Mouse (Mus musculus) liver, embryonic 11.5 days (tissue): ENCODE data around the gene Rsbn1. TPM values are rescaled to one million over a fixed set of nuclear protein-coding genes. Genes with fewer than 3 reads are reported as not detected.
A peak's percentile ranks its signal among the peaks of the same experiment; 100 is the strongest.

Experiments
- ATAC-seq: fragments of 200-750 bp; cut with Nextera tagmentation; replicated peaks from 2 replicates; pipeline ENCODE4 v1.8.0; 2017; ENCODE audit warnings: moderate number of reproducible peaks, mild to moderate bottlenecking, moderate TSS enrichment, moderate library complexity; ENCODE audit not compliant: low FRiP score
- DNase-seq: peaks from one replicate; pipeline ENCODE4 v3.0.0-alpha.2; 2017; ENCODE audit warnings: low spot score
- H3K27ac ChIP-seq: fragments of 300-500 bp; sonication (generic); 2 replicates; pipeline ENCODE4 v1.5.1; 2014; ENCODE audit warnings: mild to moderate bottlenecking, low read depth, low read length, control low read depth
- H3K27me3 ChIP-seq: fragments of 300-500 bp; sonication (generic); replicated peaks from 2 replicates; pipeline ENCODE4 v1.6.1; 2014; ENCODE audit warnings: low read length, mixed read lengths; ENCODE audit not compliant: control insufficient read depth, insufficient read depth
- H3K36me3 ChIP-seq: fragments of 300-500 bp; sonication (generic); 2 replicates; pipeline ENCODE4 v1.6.1; 2014; ENCODE audit warnings: mild to moderate bottlenecking, low read length, moderate library complexity, mixed read lengths; ENCODE audit not compliant: control insufficient read depth, insufficient read depth
- H3K4me1 ChIP-seq: fragments of 300-500 bp; sonication (generic); replicated peaks from 2 replicates; pipeline ENCODE4 v1.6.1; 2014; ENCODE audit warnings: low read length, mixed read lengths; ENCODE audit not compliant: control insufficient read depth, insufficient read depth
- H3K4me2 ChIP-seq: fragments of 300-500 bp; sonication (generic); 2 replicates; pipeline ENCODE4 v1.6.1; 2014; ENCODE audit warnings: mild to moderate bottlenecking, control low read depth, moderate library complexity
- H3K4me3 ChIP-seq: fragments of 300-500 bp; sonication (generic); 2 replicates; pipeline ENCODE4 v1.5.1; 2014; ENCODE audit warnings: low read depth, low read length, control low read depth
- H3K9ac ChIP-seq: fragments of 300-500 bp; sonication (generic); 2 replicates; pipeline ENCODE4 v1.6.1; 2014; ENCODE audit warnings: low read depth, low read length, control low read depth
- H3K9me3 ChIP-seq: fragments of 300-500 bp; sonication (generic); 2 replicates; pipeline ENCODE4 v1.6.1; 2016; ENCODE audit warnings: low read length, inconsistent platforms, mixed read lengths; ENCODE audit not compliant: control insufficient read depth
- WGBS: fragments of 180-500 bp; shearing (Covaris S2); extraction: QIAGEN DNeasy Blood & Tissue Kit; methylation state at CpG from one replicate; pipeline ENCODE4 v1.1.7; 2014; 5-methylcytosine and 5-hydroxymethylcytosine counted together
- polyA plus RNA-seq: library from polyadenylated mRNA; unstranded; fragments of >200 nt; fragmentation: Nextera tagmentation; extraction: Ambion mirVana; gene quantifications from 2 replicates; pipeline ENCODE4 v1.2.1, GENCODE M21; 2014

The Rsbn1 gene
- polyA plus RNA-seq, 1 experiment from 2014 or later, result 11.0 TPM

DNA sequence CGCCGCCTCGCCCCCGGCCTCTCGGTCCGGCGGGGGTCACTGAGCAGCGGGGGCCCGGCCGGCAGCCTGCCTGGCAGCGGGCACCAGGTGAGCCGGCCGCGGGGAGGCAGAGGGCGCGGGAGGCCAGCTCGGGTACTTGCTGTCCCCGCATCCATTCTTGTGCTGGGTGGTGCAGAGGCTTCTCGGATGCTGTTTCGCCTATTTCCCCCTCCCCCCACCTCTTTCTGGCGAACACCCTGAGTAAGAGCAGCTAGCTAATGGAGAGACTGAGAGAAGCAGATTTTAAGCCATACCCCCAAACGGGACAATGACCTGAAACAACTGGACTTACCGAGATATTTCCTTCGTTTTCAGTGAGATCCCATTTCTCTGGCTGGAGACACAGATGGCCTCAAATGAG lies 54.8 kb downstream of the Rsbn1 start:
- H3K4me2 ChIP-seq, result peak overlapping the region; percentile 92
- H3K4me3 ChIP-seq, result peak overlapping the region; percentile 92
- peak overlapping the region; percentile 93 for H3K9ac ChIP-seq
- WGBS, result 2% methylated on average over 22 of the region's 24 CpGs
- ATAC-seq, result peak; percentile 37
- H3K27ac ChIP-seq, result peak overlapping the region; percentile 93
- no peak for DNase-seq
- peaks cover 8% of the 10 kb centered on the region; the same call in 1 of the 2 replicates for H3K4me1 ChIP-seq
- H3K27me3 ChIP-seq, result no peaks in the 10 kb centered on the region
- H3K36me3 ChIP-seq, result peaks cover 4% of the 10 kb centered on the region; the same call in 1 of the 2 replicates
- H3K9me3 ChIP-seq, result no peaks in the 10 kb centered on the region

DNA sequence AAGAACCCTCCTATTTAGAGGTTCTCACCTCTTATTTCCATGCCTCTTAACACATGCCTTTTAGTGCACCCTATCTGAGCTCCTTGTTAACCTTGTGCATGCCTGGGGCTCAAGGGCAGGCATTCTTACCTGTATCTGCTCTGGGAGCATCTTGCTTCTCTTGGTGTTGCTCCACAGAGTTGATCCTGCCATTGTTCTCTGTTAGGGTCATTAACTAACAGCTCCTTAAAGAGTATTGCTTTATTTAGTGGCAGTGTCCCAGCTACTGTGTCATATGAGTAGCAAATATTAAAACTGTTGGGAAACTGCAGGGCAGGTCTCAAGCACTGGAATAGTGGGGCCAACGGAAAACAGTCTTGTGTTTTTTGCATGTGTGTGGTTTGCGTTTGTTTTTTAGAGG lies 57.2 kb downstream of the Rsbn1 start:
- Histone ChIP-seq H3K9ac (no peak overlapping the region), H3K9me3 (no peaks in the 10 kb centered on the region), H3K27ac (no peak overlapping the region), H3K36me3 (peaks cover 2% of the 10 kb centered on the region; the same call in 1 of the 2 replicates), H3K4me3 (no peak overlapping the region), H3K4me1 (peaks cover 8% of the 10 kb centered on the region; the same call in 1 of the 2 replicates), H3K27me3 (no peaks in the 10 kb centered on the region), H3K4me2 (no peak overlapping the region)
- WGBS, result 86% methylated on average over 2 of the region's 2 CpGs
- ATAC-seq, result no peak
- no peak for DNase-seq

DNA sequence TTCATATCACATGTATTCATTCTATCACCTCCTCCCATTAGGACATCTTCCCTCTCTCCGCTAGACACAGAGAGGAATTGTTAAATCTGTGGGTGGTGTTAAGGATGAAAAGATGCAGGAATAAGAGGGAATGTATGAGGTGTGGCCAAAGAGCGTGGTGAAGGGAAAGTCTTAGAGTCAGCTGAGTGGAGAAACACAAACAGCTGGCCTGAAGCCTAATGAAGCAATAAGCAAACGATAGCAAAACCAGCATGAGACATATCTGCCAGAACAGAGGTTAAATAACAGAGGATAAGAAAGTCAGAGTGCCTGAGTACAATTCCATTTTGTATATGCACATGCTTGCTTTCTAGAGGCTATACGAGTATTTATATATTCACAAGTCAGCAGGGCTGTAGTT lies 70.6 kb downstream of the Rsbn1 start:
- Histone ChIP-seq H3K36me3 (peaks cover 4% of the 10 kb centered on the region; the same call in 1 of the 2 replicates), H3K9ac (no peak overlapping the region), H3K27me3 (no peaks in the 10 kb centered on the region), H3K4me3 (no peak overlapping the region), H3K9me3 (no peaks in the 10 kb centered on the region), H3K4me2 (no peak overlapping the region), H3K27ac (no peak overlapping the region), H3K4me1 (no peaks in the 10 kb centered on the region)
- ATAC-seq, result no peak
- no peak for DNase-seq
- 82% methylated on average over 4 of the region's 4 CpGs for WGBS

DNA sequence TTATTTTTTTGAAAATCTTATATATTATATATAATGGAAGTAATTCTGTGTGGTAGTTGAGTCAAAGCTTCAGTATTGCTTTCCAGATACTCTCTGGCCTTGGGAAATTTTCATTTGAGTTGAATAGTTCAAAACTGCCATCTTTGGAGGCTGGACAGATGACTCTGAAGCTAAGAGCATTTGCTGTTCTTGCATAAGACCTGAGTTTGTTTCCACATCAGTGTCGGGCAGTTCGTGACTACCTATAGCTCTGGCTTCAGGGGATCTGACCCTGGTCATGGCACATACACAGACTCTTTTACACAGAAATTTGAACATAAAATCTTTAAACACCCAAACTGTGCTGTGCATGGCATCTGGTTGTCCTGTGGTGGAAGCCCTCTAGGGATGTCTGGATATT lies 71.3 kb downstream of the Rsbn1 start:
- ATAC-seq (no peak), DNase-seq (no peak)
- Histone ChIP-seq H3K27ac (no peak overlapping the region), H3K4me2 (no peak overlapping the region), H3K4me3 (no peak overlapping the region), H3K9ac (no peak overlapping the region), H3K9me3 (no peaks in the 10 kb centered on the region), H3K27me3 (no peaks in the 10 kb centered on the region), H3K36me3 (peaks cover 4% of the 10 kb centered on the region; the same call in 1 of the 2 replicates), H3K4me1 (no peaks in the 10 kb centered on the region)
- 89% methylated on average over 2 of the region's 2 CpGs for WGBS

- 67% methylated on average over 5 of the region's 5 CpGs for WGBS
- no peak for DNase-seq
These were observed 74.0 kb downstream of the Rsbn1 start for GRCm38 (mm10) chr3:103987831-103988432.

DNA sequence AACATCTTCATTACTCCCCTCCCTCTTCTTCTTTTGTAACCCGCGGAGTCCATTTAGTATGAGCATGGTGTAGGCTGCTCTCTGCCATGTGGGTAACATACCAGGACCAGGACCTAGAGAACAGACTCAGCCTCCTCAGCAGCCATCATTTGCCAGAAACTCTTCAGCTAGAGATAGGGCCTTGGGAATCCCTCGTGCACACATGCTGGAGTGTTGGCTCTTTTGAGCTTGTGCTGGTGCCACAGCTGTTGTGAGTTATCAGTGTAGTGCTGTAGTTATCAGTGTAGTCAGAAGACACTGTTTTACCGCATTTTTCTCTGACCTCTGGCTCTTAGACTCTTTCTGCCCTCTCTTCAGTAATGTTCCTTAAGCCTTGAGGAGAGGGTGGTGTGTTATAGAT lies 75.4 kb downstream of the Rsbn1 start:
- Histone ChIP-seq H3K36me3 (peaks cover 11% of the 10 kb centered on the region; the same call in 1 of the 2 replicates), H3K4me3 (no peak overlapping the region), H3K27ac (no peak overlapping the region), H3K27me3 (no peaks in the 10 kb centered on the region), H3K4me1 (no peaks in the 10 kb centered on the region), H3K9ac (no peak overlapping the region), H3K9me3 (no peaks in the 10 kb centered on the region), H3K4me2 (no peak overlapping the region)
- DNase-seq (no peak), ATAC-seq (no peak)
- 76% methylated on average over 4 of the region's 4 CpGs for WGBS

More at GRCm38 (mm10) chr3:103987831-103988432, 74.0 kb downstream of the Rsbn1 start:
- Histone ChIP-seq H3K9me3 (no peaks in the 10 kb centered on the region), H3K27ac (no peak overlapping the region), H3K9ac (no peak overlapping the region), H3K27me3 (no peaks in the 10 kb centered on the region), H3K36me3 (peaks cover 11% of the 10 kb centered on the region; the same call in 1 of the 2 replicates), H3K4me1 (no peaks in the 10 kb centered on the region), H3K4me2 (no peak overlapping the region), H3K4me3 (no peak overlapping the region)
- no peak for ATAC-seq

DNA sequence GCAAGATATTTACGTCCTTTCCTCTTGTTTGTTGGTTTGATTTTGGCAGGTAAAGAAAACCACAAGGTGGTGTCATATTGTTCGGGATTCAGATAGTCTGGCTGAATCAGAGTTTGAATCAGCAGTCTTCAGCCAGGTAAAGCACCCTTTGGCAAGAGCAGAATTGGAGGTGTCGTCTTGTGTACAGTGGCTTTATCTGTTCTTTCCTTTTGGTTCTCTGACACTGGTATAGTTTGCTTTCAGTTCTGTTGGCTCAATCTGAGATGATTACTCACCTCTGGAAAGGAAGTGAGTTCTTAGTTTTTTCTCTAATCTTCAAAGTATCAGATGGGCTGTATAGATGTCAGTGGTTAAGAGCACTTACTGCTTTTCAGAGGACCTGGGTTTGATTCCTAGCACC lies 77.4 kb downstream of the Rsbn1 start:
- no peak overlapping the region for H3K27ac ChIP-seq
- no peaks in the 10 kb centered on the region for H3K27me3 ChIP-seq
- H3K4me1 ChIP-seq, result no peaks in the 10 kb centered on the region
- H3K9me3 ChIP-seq, result no peaks in the 10 kb centered on the region
- no peak for DNase-seq
- H3K36me3 ChIP-seq, result peaks cover 11% of the 10 kb centered on the region; the same call in 1 of the 2 replicates
- no peak for ATAC-seq
- H3K9ac ChIP-seq, result no peak overlapping the region
- WGBS, result 91% methylated on average over 3 of the region's 3 CpGs
- H3K4me2 ChIP-seq, result no peak overlapping the region
- no peak overlapping the region for H3K4me3 ChIP-seq

- ATAC-seq (no peak), DNase-seq (no peak)
- H3K4me1 ChIP-seq, result no peaks in the 10 kb centered on the region
- no peaks in the 10 kb centered on the region for H3K9me3 ChIP-seq
- H3K4me2 ChIP-seq, result no peak overlapping the region
- H3K9ac ChIP-seq, result no peak overlapping the region
- H3K27me3 ChIP-seq, result no peaks in the 10 kb centered on the region
- 67% methylated on average over 4 of the region's 4 CpGs for WGBS
- H3K4me3 ChIP-seq, result no peak overlapping the region
- H3K36me3 ChIP-seq, result peaks cover 4% of the 10 kb centered on the region; the same call in 1 of the 2 replicates
- H3K27ac ChIP-seq, result no peak overlapping the region
These were observed 84.8 kb downstream of the Rsbn1 start for GRCm38 (mm10) chr3:103998724-103999123.

DNA sequence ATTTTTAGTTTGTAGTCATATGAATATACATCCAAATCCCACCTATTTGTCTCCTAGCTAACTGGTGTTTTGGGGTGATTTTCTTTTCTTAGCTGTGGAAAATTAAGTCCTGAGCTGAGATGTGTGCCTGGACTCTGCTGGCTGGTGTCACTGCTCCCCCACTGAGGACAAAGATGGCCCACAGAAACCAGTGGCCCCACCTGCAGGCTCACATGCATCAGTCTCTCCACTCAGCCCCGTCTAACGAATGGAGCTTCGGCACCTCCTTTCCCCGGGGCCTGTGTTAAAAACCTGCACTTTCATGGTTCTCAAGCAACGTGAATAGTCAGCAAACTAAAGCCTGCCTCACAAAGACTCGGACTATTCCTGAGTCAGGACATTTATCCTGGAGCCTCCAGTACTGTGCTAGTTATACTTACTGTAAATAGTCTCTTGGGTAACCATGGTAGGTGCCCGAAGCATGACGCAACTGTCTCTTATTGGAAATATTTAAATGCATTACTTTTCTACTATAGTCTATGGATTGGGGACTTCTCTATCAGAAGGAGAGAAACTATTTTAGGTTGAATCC lies 93.1 kb downstream of the Rsbn1 start:
- ATAC-seq (no peak), DNase-seq (no peak)
- Histone ChIP-seq H3K4me3 (no peak overlapping the region), H3K9me3 (no peaks in the 10 kb centered on the region), H3K27me3 (no peaks in the 10 kb centered on the region), H3K9ac (no peak overlapping the region), H3K4me1 (no peaks in the 10 kb centered on the region), H3K36me3 (peaks cover 13% of the 10 kb centered on the region), H3K4me2 (no peak overlapping the region), H3K27ac (no peak overlapping the region)
- WGBS, result 89% methylated on average over 8 of the region's 8 CpGs
